Mouse (Mus musculus): ENCODE data around the gene Hbq1b.

Hbq1b gene

GRCm38 (mm10) chr11:32300279-32301267 lies 13.8 kb downstream of the Hbq1b start:
- no peak for DNase-seq (ENCODE audit: low spot score)

- no peak for DNase-seq (ENCODE audit: low spot score)
Measured at GRCm38 (mm10) chr11:32301506-32301905, 14.7 kb downstream of the Hbq1b start.

- no peak for DNase-seq (ENCODE audit: low spot score)
Measured at GRCm38 (mm10) chr11:32302824-32303419, 16.2 kb downstream of the Hbq1b start.

GRCm38 (mm10) chr11:32303455-32303854 lies 16.7 kb downstream of the Hbq1b start:
- no peak for DNase-seq (ENCODE audit: low spot score)

GRCm38 (mm10) chr11:32307006-32307405 lies 20.2 kb downstream of the Hbq1b start:
- DNase-seq (ENCODE audit: low spot score): no peak

- no peak for DNase-seq (ENCODE audit: low spot score)
Measured at GRCm38 (mm10) chr11:32309446-32309845, 22.7 kb downstream of the Hbq1b start.

- DNase-seq (ENCODE audit: low spot score): no peak
Measured at GRCm38 (mm10) chr11:32309928-32310327, 23.2 kb downstream of the Hbq1b start.

- DNase-seq (ENCODE audit: low spot score): no peak
Measured at GRCm38 (mm10) chr11:32316009-32316408, 29.2 kb downstream of the Hbq1b start.

GRCm38 (mm10) chr11:32320507-32321195 lies 33.9 kb downstream of the Hbq1b start:
- no peak for DNase-seq (ENCODE audit: low spot score)

- DNase-seq (ENCODE audit: low spot score): peak; percentile 68
Measured at GRCm38 (mm10) chr11:32321196-32321565, 34.4 kb downstream of the Hbq1b start.

GRCm38 (mm10) chr11:32324609-32325008 lies 37.8 kb downstream of the Hbq1b start:
- DNase-seq (ENCODE audit: low spot score): peak; percentile 81

- no peak for DNase-seq (ENCODE audit: low spot score)
Measured at GRCm38 (mm10) chr11:32331075-32331474, 44.3 kb downstream of the Hbq1b start.

GRCm38 (mm10) chr11:32331861-32332260 lies 45.1 kb downstream of the Hbq1b start:
- DNase-seq (ENCODE audit: low spot score): no peak

- no peak for DNase-seq (ENCODE audit: low spot score)
Measured at GRCm38 (mm10) chr11:32333235-32333634, 46.5 kb downstream of the Hbq1b start.

- DNase-seq (ENCODE audit: low spot score): no peak
Measured at GRCm38 (mm10) chr11:32336435-32336907, 49.7 kb downstream of the Hbq1b start.
